Mouse (Mus musculus): ENCODE results near the gene Surf1. TPM values are rescaled to one million over a fixed set of nuclear protein-coding genes. Genes with fewer than 3 reads are reported as not detected.

The Surf1 gene
- total and polyA plus RNA-seq, 2 experiments from 2014 or later: 72.3 to 106 TPM

GRCm38 (mm10) chr2:26921784-26922183 lies 5.5 kb upstream of the Surf1 start:
- no peaks in the 10 kb centered on the region for H3K9me3 ChIP-seq (ENCODE audit: low read length)
- DNase-seq (no peak), ATAC-seq (no peak)
- WGBS: 75% methylated on average over 9 of the region's 9 CpGs
- no peak overlapping the region for H3K4me2 ChIP-seq (ENCODE audit: low read depth)
- H3K27ac ChIP-seq (ENCODE audit: low read depth, low read length): no peak overlapping the region
- H3K9ac ChIP-seq: no peak overlapping the region
- peaks cover 84% of the 10 kb centered on the region for H3K36me3 ChIP-seq (ENCODE audit: insufficient read depth)
- H3K27me3 ChIP-seq (ENCODE audit: insufficient read depth, low read length): no peaks in the 10 kb centered on the region
- peaks cover 8% of the 10 kb centered on the region for H3K4me1 ChIP-seq (ENCODE audit: insufficient read depth)
- TF ChIP-seq CTCF (IDR thresholded peaks at IDR 0.05; ENCODE audit: low read depth): no peak
- no peak overlapping the region for H3K4me3 ChIP-seq (ENCODE audit: low read depth, low read length)

GRCm38 (mm10) chr2:26920190-26920855 lies 4.0 kb upstream of the Surf1 start:
- TF ChIP-seq CTCF (IDR thresholded peaks at IDR 0.05; ENCODE audit: low read depth): no peak
- H3K9ac ChIP-seq: no peak overlapping the region
- H3K9me3 ChIP-seq (ENCODE audit: low read length): no peaks in the 10 kb centered on the region
- H3K4me3 ChIP-seq (ENCODE audit: low read depth, low read length): no peak overlapping the region
- no peak for ATAC-seq
- peaks cover 70% of the 10 kb centered on the region for H3K36me3 ChIP-seq (ENCODE audit: insufficient read depth)
- H3K4me1 ChIP-seq (ENCODE audit: insufficient read depth): peaks cover 10% of the 10 kb centered on the region
- no peak overlapping the region for H3K27ac ChIP-seq (ENCODE audit: low read depth, low read length)
- H3K4me2 ChIP-seq (ENCODE audit: low read depth): no peak overlapping the region
- WGBS: 87% methylated on average over 6 of the region's 6 CpGs
- no peak for DNase-seq
- no peaks in the 10 kb centered on the region for H3K27me3 ChIP-seq (ENCODE audit: insufficient read depth, low read length)

- no peak for ATAC-seq
- Histone ChIP-seq H3K4me3 (ENCODE audit: low read depth, low read length) (no peak overlapping the region), H3K4me1 (ENCODE audit: insufficient read depth) (peaks cover 12% of the 10 kb centered on the region), H3K9me3 (ENCODE audit: low read length) (no peaks in the 10 kb centered on the region), H3K27ac (ENCODE audit: low read depth, low read length) (no peak overlapping the region), H3K9ac (no peak overlapping the region), H3K4me2 (ENCODE audit: low read depth) (no peak overlapping the region), H3K36me3 (ENCODE audit: insufficient read depth) (peaks cover 65% of the 10 kb centered on the region), H3K27me3 (ENCODE audit: insufficient read depth, low read length) (no peaks in the 10 kb centered on the region)
- TF ChIP-seq CTCF (IDR thresholded peaks at IDR 0.05; ENCODE audit: low read depth): no peak
- WGBS: 88% methylated on average over 3 of the region's 3 CpGs
- no peak for DNase-seq
Observed at GRCm38 (mm10) chr2:26919684-26920083, 3.4 kb upstream of the Surf1 start.

- no peak for TF ChIP-seq CTCF (IDR thresholded peaks at IDR 0.05; ENCODE audit: low read depth)
- Histone ChIP-seq H3K4me2 (ENCODE audit: low read depth) (peak overlapping the region; percentile 95), H3K27ac (ENCODE audit: low read depth, low read length) (peak overlapping the region; percentile 67), H3K4me1 (ENCODE audit: insufficient read depth) (peaks cover 18% of the 10 kb centered on the region), H3K36me3 (ENCODE audit: insufficient read depth) (peaks cover 65% of the 10 kb centered on the region), H3K9me3 (ENCODE audit: low read length) (no peaks in the 10 kb centered on the region), H3K27me3 (ENCODE audit: insufficient read depth, low read length) (no peaks in the 10 kb centered on the region), H3K4me3 (ENCODE audit: low read depth, low read length) (peak overlapping the region; percentile 60), H3K9ac (peak overlapping the region; percentile 75)
- ATAC-seq (peak; percentile 8), DNase-seq (no peak)
- under 1% methylated on average over 13 of the region's 13 CpGs for WGBS
Observed at GRCm38 (mm10) chr2:26916738-26917137, 408 bp upstream of the Surf1 start.

DNA sequence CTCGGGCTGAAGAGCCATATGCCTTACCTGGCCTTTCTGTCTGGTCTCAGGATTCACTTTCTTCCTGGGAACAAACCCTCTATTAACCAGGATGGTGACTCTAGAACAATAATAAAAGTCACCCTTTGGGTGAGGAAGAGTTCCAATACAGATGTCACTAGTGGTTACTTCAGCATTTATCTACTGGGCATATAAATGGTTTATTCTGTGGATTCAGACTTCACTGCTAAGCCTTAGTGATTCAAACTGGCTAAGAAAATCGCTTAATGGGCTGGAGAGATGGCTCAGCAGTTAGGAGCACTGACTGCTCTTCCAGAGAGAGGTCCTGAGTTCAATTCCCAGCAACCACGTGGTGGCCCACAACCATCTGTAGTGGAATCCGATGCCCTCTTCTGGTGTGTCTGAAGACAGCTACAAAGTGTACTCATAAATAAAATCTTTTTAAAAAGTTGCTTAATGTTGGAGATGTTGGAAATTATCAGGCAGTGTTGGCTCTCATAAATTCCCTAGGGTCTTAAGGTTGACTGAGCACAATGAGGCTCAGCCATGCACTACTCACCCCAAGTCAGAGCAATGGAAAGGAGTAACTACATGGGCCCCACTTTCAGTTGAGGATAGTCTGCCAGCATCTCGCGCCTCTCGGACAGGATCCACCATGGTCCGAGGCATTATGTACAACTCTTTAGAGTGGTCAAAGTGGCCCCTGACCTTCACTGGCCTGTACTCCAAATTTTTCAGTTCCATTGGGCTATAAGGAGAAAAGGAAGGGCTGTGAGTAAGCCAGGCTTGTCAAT lies 2.0 kb downstream of the Surf1 start:
- WGBS: 63% methylated on average over 8 of the region's 8 CpGs
- peaks cover 23% of the 10 kb centered on the region for H3K4me1 ChIP-seq (ENCODE audit: insufficient read depth)
- no peak overlapping the region for H3K4me2 ChIP-seq (ENCODE audit: low read depth)
- H3K4me3 ChIP-seq (ENCODE audit: low read depth, low read length): no peak overlapping the region
- H3K27me3 ChIP-seq (ENCODE audit: insufficient read depth, low read length): no peaks in the 10 kb centered on the region
- H3K9me3 ChIP-seq (ENCODE audit: low read length): no peaks in the 10 kb centered on the region
- DNase-seq: no peak
- no peak overlapping the region for H3K27ac ChIP-seq (ENCODE audit: low read depth, low read length)
- H3K9ac ChIP-seq: no peak overlapping the region
- H3K36me3 ChIP-seq (ENCODE audit: insufficient read depth): peaks cover 41% of the 10 kb centered on the region
- no peak for ATAC-seq
- TF ChIP-seq CTCF (IDR thresholded peaks at IDR 0.05; ENCODE audit: low read depth): no peak

- H3K27me3 ChIP-seq (ENCODE audit: insufficient read depth, low read length): no peaks in the 10 kb centered on the region
- no peak overlapping the region for H3K4me3 ChIP-seq (ENCODE audit: low read depth, low read length)
- no peak for DNase-seq
- H3K4me1 ChIP-seq (ENCODE audit: insufficient read depth): peaks cover 30% of the 10 kb centered on the region
- WGBS: 85% methylated on average over 17 of the region's 17 CpGs
- no peak overlapping the region for H3K9ac ChIP-seq
- no peaks in the 10 kb centered on the region for H3K9me3 ChIP-seq (ENCODE audit: low read length)
- no peak overlapping the region for H3K4me2 ChIP-seq (ENCODE audit: low read depth)
- H3K36me3 ChIP-seq (ENCODE audit: insufficient read depth): peaks cover 35% of the 10 kb centered on the region
- no peak for TF ChIP-seq CTCF (IDR thresholded peaks at IDR 0.05; ENCODE audit: low read depth)
- no peak for ATAC-seq
- H3K27ac ChIP-seq (ENCODE audit: low read depth, low read length): no peak overlapping the region
Observed at GRCm38 (mm10) chr2:26913416-26914147, 2.7 kb downstream of the Surf1 start.

Measured in forebrain, postnatal 0 days (tissue).